Mouse (Mus musculus) forebrain, embryonic 14.5 days (tissue): Measurements from ENCODE around the gene Slc39a11. TPM values are rescaled to one million over a fixed set of nuclear protein-coding genes. Genes with fewer than 3 reads are reported as not detected.
A peak's percentile ranks its signal among the peaks of the same experiment; 100 is the strongest.

Source experiments
- ATAC-seq: fragments of 200-750 bp; cut with Nextera tagmentation; 2 replicates; pipeline ENCODE4 v1.8.0; 2017; ENCODE audit warnings: mild to moderate bottlenecking, moderate library complexity
- DNase-seq: peaks from one replicate; pipeline ENCODE4 v3.0.0-alpha.2; 2015; ENCODE audit warnings: low spot score
- H3K27ac ChIP-seq: fragments of 300-500 bp; sonication (generic); 2 replicates; pipeline ENCODE4 v1.5.1; 2014; ENCODE audit warnings: low read depth, mild to moderate bottlenecking, control low read depth, low read length, moderate library complexity
- H3K27me3 ChIP-seq: fragments of 300-500 bp; sonication (generic); replicated peaks from 2 replicates; pipeline ENCODE4 v1.6.1; 2014; ENCODE audit warnings: low read length, control low read depth, mixed read lengths; ENCODE audit not compliant: control insufficient read depth, insufficient read depth
- H3K36me3 ChIP-seq: fragments of 300-500 bp; sonication (generic); 2 replicates; pipeline ENCODE4 v1.6.1; 2014; ENCODE audit warnings: low read length, control low read depth; ENCODE audit not compliant: control insufficient read depth, insufficient read depth
- H3K4me1 ChIP-seq: fragments of 300-500 bp; sonication (generic); 2 replicates; pipeline ENCODE4 v1.6.1; 2014; ENCODE audit warnings: antibody characterized with exemption, low read length, control low read depth; ENCODE audit not compliant: control insufficient read depth, insufficient read depth
- H3K4me2 ChIP-seq: fragments of 300-500 bp; sonication (generic); 2 replicates; pipeline ENCODE4 v1.6.1; 2014; ENCODE audit warnings: mild to moderate bottlenecking, control low read depth, low read length
- H3K4me3 ChIP-seq: fragments of 300-500 bp; sonication (generic); 2 replicates; pipeline ENCODE4 v1.5.1; 2014; ENCODE audit warnings: low read depth, low read length, control low read depth
- H3K9ac ChIP-seq: fragments of 300-500 bp; sonication (generic); 2 replicates; pipeline ENCODE4 v1.6.1; 2014; ENCODE audit warnings: mild to moderate bottlenecking, low read length, control low read depth, moderate library complexity
- H3K9me3 ChIP-seq: fragments of 300-500 bp; sonication (generic); replicated peaks from 2 replicates; pipeline ENCODE4 v1.6.1; 2016; ENCODE audit warnings: low read length, control low read depth, mixed read lengths; ENCODE audit not compliant: control insufficient read depth
- WGBS: fragments of 180-500 bp; shearing (Covaris S2); extraction: QIAGEN DNeasy Blood & Tissue Kit; methylation state at CpG from one replicate; pipeline ENCODE4 v1.1.7; 2014; 5-methylcytosine and 5-hydroxymethylcytosine counted together
- polyA plus RNA-seq: library from polyadenylated mRNA; unstranded; fragments of >200 nt; fragmentation: Nextera tagmentation; extraction: Ambion mirVana; gene quantifications from 2 replicates; pipeline ENCODE4 v1.2.1, GENCODE M21; 2014

Gene Slc39a11
- polyA plus RNA-seq, result 29.5 and 32.4 TPM in 2 replicates

GRCm38 (mm10) chr11:113649353-113650210 is at the start of gene Slc39a11:
TSS of gene Slc39a11 (minus strand) at chr11:113650079.
- peak within 1 kb of the TSS; percentile 91 for H3K27ac ChIP-seq
- DNase-seq (peak; percentile 81), ATAC-seq (peak; percentile 77)
- peaks cover 31% of the 10 kb centered on the region for H3K36me3 ChIP-seq
- H3K9ac ChIP-seq, result peak within 1 kb of the TSS; percentile 89
- H3K4me3 ChIP-seq, result peak within 1 kb of the TSS; percentile 87
- peaks cover 9% of the 10 kb centered on the region for H3K4me1 ChIP-seq
- H3K9me3 ChIP-seq, result no peaks in the 10 kb centered on the region
- peak within 1 kb of the TSS; percentile 71 for H3K4me2 ChIP-seq
- H3K27me3 ChIP-seq, result no peaks in the 10 kb centered on the region
- under 1% methylated on average over 57 of the region's 91 CpGs for WGBS

GRCm38 (mm10) chr11:113699643-113700042 is 49.8 kb upstream of the Slc39a11 start:
- DNase-seq, result no peak
- H3K9me3 ChIP-seq, result no peaks in the 10 kb centered on the region
- H3K9ac ChIP-seq, result no peak overlapping the region
- no peaks in the 10 kb centered on the region for H3K27me3 ChIP-seq
- no peak overlapping the region for H3K4me2 ChIP-seq
- peaks cover 30% of the 10 kb centered on the region for H3K36me3 ChIP-seq
- 90% methylated on average over 7 of the region's 7 CpGs for WGBS
- H3K4me1 ChIP-seq, result no peaks in the 10 kb centered on the region
- H3K4me3 ChIP-seq, result no peak overlapping the region
- H3K27ac ChIP-seq, result no peak overlapping the region
- ATAC-seq, result no peak

GRCm38 (mm10) chr11:113698013-113698545 is 48.2 kb upstream of the Slc39a11 start:
- ATAC-seq (no peak), DNase-seq (no peak)
- Histone ChIP-seq H3K4me2 (no peak overlapping the region), H3K4me3 (no peak overlapping the region), H3K27me3 (no peaks in the 10 kb centered on the region), H3K9ac (no peak overlapping the region), H3K36me3 (peaks cover 44% of the 10 kb centered on the region), H3K27ac (no peak overlapping the region), H3K9me3 (no peaks in the 10 kb centered on the region), H3K4me1 (no peaks in the 10 kb centered on the region)
- WGBS, result 82% methylated on average over 12 of the region's 12 CpGs

GRCm38 (mm10) chr11:113697571-113697970 is 47.7 kb upstream of the Slc39a11 start:
- Histone ChIP-seq H3K4me3 (no peak overlapping the region), H3K27me3 (no peaks in the 10 kb centered on the region), H3K9me3 (no peaks in the 10 kb centered on the region), H3K4me1 (no peaks in the 10 kb centered on the region), H3K36me3 (peaks cover 49% of the 10 kb centered on the region), H3K4me2 (no peak overlapping the region), H3K27ac (no peak overlapping the region), H3K9ac (no peak overlapping the region)
- no peak for DNase-seq
- no peak for ATAC-seq
- WGBS, result 27% methylated on average over 5 of the region's 5 CpGs

GRCm38 (mm10) chr11:113691851-113692250 is 42.0 kb upstream of the Slc39a11 start:
- Histone ChIP-seq H3K9ac (no peak overlapping the region), H3K4me1 (peaks cover 3% of the 10 kb centered on the region; the same call in 1 of the 2 replicates), H3K27me3 (no peaks in the 10 kb centered on the region), H3K36me3 (peaks cover 76% of the 10 kb centered on the region), H3K4me2 (no peak overlapping the region), H3K27ac (no peak overlapping the region), H3K4me3 (no peak overlapping the region), H3K9me3 (no peaks in the 10 kb centered on the region)
- DNase-seq, result no peak
- WGBS, result 79% methylated on average over 3 of the region's 3 CpGs
- no peak for ATAC-seq

- no peak overlapping the region for H3K4me2 ChIP-seq
- ATAC-seq (no peak), DNase-seq (no peak)
- H3K36me3 ChIP-seq, result peaks cover 71% of the 10 kb centered on the region
- 89% methylated on average over 5 of the region's 5 CpGs for WGBS
- no peaks in the 10 kb centered on the region for H3K9me3 ChIP-seq
- no peak overlapping the region for H3K4me3 ChIP-seq
- no peak overlapping the region for H3K9ac ChIP-seq
- H3K27ac ChIP-seq, result no peak overlapping the region
- peaks cover 8% of the 10 kb centered on the region; the same call in 1 of the 2 replicates for H3K4me1 ChIP-seq
- no peaks in the 10 kb centered on the region for H3K27me3 ChIP-seq
These were observed 41.4 kb upstream of the Slc39a11 start for GRCm38 (mm10) chr11:113691318-113691717.

- ATAC-seq, result no peak
These were observed 40.6 kb upstream of the Slc39a11 start for GRCm38 (mm10) chr11:113690506-113690905.

GRCm38 (mm10) chr11:113687031-113687430 is 37.2 kb upstream of the Slc39a11 start:
- peaks cover 22% of the 10 kb centered on the region for H3K4me1 ChIP-seq
- peak; percentile 63 for DNase-seq
- H3K9me3 ChIP-seq, result no peaks in the 10 kb centered on the region
- H3K27ac ChIP-seq, result 0 out of 2 replicates have a peak overlapping the region, but pooled peaks have one; percentile 1
- no peak overlapping the region for H3K4me3 ChIP-seq
- no peak overlapping the region; the same call in 1 of the 2 replicates for H3K9ac ChIP-seq
- 41% methylated on average over 2 of the region's 2 CpGs for WGBS
- no peak for ATAC-seq
- H3K27me3 ChIP-seq, result no peaks in the 10 kb centered on the region
- peaks cover 32% of the 10 kb centered on the region for H3K36me3 ChIP-seq
- 0 out of 2 replicates have a peak overlapping the region, but pooled peaks have one; percentile 13 for H3K4me2 ChIP-seq

More at GRCm38 (mm10) chr11:113690506-113690905, 40.6 kb upstream of the Slc39a11 start:
- peaks cover 9% of the 10 kb centered on the region; the same call in 1 of the 2 replicates for H3K4me1 ChIP-seq
- no peak overlapping the region for H3K9ac ChIP-seq
- H3K27ac ChIP-seq, result no peak overlapping the region
- no peak overlapping the region for H3K4me3 ChIP-seq
- peaks cover 64% of the 10 kb centered on the region for H3K36me3 ChIP-seq
- WGBS, result 90% methylated on average over 12 of the region's 12 CpGs
- no peak for DNase-seq
- no peaks in the 10 kb centered on the region for H3K9me3 ChIP-seq
- H3K27me3 ChIP-seq, result no peaks in the 10 kb centered on the region
- no peak overlapping the region for H3K4me2 ChIP-seq
